Mouse (Mus musculus): ENCODE measurements around the gene Hykk. TPM values are rescaled to one million over a fixed set of nuclear protein-coding genes. Genes with fewer than 3 reads are reported as not detected.

Hykk gene
- polyA plus RNA-seq, 1 experiment from 2014 or later, result 4.3 TPM

DNA sequence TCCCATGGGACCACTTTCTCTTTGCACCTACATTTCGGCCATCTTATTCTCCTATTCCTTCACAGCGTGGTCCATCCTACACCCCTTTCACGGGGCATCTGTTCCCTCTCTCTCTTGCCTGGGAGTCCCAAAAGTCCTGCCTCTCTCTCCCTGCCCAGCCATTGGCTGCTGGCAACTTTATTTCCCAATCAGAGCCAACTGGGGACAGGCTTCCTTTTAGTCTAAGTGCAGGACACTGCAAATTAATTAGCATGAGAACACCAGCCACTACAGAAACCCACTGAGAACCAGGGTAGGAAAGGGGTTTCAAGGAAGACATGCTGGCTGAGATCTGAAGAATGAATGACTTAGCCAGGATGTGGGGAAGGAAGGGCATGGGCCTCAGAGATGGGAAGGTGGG lies 77.3 kb downstream of the Hykk start:
- H3K4me3 ChIP-seq, result no peak overlapping the region
- 53% methylated on average over 3 of the region's 3 CpGs for WGBS

DNA sequence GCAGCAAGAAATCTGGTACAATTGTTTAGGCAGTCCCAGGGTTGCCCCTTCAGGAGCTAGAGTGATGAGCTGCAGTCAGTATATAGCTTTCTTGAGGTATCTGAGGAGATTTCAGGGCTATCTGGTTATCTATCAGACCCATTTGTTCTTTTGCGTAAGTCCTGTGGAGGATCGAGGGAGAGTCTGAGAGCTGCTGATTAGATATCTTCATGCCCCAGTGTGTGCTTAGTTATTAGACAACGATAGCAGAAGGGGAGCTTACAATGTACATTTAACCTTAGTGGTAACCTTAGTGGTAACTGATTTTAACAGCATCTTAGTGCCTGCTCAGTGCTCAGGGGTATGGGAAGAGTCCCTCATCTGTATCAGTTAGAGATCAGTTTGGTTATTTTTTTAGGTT lies 78.6 kb downstream of the Hykk start:
- Histone ChIP-seq H3K4me3 (no peak overlapping the region), H3K4me1 (peaks cover 3% of the 10 kb centered on the region; the same call in 1 of the 2 replicates), H3K9me3 (no peaks in the 10 kb centered on the region), H3K36me3 (replicated peaks) (no peaks in the 10 kb centered on the region), H3K27me3 (ENCODE audit: poor library complexity, severe bottlenecking) (peaks cover 4% of the 10 kb centered on the region; the same call in 1 of the 2 replicates), H3K27ac (no peak overlapping the region)
- WGBS, result 94% methylated on average over 3 of the region's 3 CpGs
- DNase-seq (ENCODE audit: extremely low spot score, low spot score), result no peak

More for the DNA sequence above, 77.3 kb downstream of the Hykk start:
- H3K27ac ChIP-seq, result no peak overlapping the region
- H3K36me3 ChIP-seq (replicated peaks), result no peaks in the 10 kb centered on the region
- no peaks in the 10 kb centered on the region for H3K9me3 ChIP-seq
- H3K27me3 ChIP-seq (ENCODE audit: poor library complexity, severe bottlenecking), result peaks cover 4% of the 10 kb centered on the region; the same call in 1 of the 2 replicates
- peaks cover 3% of the 10 kb centered on the region; the same call in 1 of the 2 replicates for H3K4me1 ChIP-seq
- no peak for DNase-seq (ENCODE audit: extremely low spot score, low spot score)

Other genes starting within 250 kb of the Hykk start
- 3.1 TPM in 2 replicates for gene Dnaja4, start 218.4 kb upstream of the Hykk start, polyA plus RNA-seq (2016; fragmentation: Nextera tagmentation; extraction: Ambion mirVana)
- gene Wdr61, start 182.8 kb upstream of the Hykk start, polyA plus RNA-seq (2016; fragmentation: Nextera tagmentation; extraction: Ambion mirVana), result 183 and 188 TPM in 2 replicates
- gene Crabp1, start 152.5 kb upstream of the Hykk start, polyA plus RNA-seq (2016; fragmentation: Nextera tagmentation; extraction: Ambion mirVana), result 1,057 and 1,193 TPM in 2 replicates
- 46.0 and 46.4 TPM in 2 replicates for gene Ireb2, start 53.5 kb upstream of the Hykk start, polyA plus RNA-seq (2016; fragmentation: Nextera tagmentation; extraction: Ambion mirVana)
- gene Psma4, start 33.5 kb downstream of the Hykk start, polyA plus RNA-seq (2016; fragmentation: Nextera tagmentation; extraction: Ambion mirVana), result 327 and 338 TPM in 2 replicates
- gene AY074887, start 33.7 kb downstream of the Hykk start, polyA plus RNA-seq (2016; fragmentation: Nextera tagmentation; extraction: Ambion mirVana), result 0.77 and 1.1 TPM in 2 replicates
- 0.42 TPM in 2 replicates for gene Chrna5, start 63.6 kb downstream of the Hykk start, polyA plus RNA-seq (2016; fragmentation: Nextera tagmentation; extraction: Ambion mirVana)
- gene Chrna3, start 109.3 kb downstream of the Hykk start, polyA plus RNA-seq (2016; fragmentation: Nextera tagmentation; extraction: Ambion mirVana), result 4.9 and 5.4 TPM in 2 replicates
- gene Chrnb4, start 131.5 kb downstream of the Hykk start, polyA plus RNA-seq (2016; fragmentation: Nextera tagmentation; extraction: Ambion mirVana), result 1.6 and 1.8 TPM in 2 replicates
- gene Ube2q2, start 231.6 kb downstream of the Hykk start, polyA plus RNA-seq (2016; fragmentation: Nextera tagmentation; extraction: Ambion mirVana), result 35.4 and 37.0 TPM in 2 replicates